Mouse (Mus musculus) mouse embryonic stem cell (cell line): Measurements from ENCODE around the gene Pth.

Source experiments
- in situ Hi-C, 2 experiments: fragments of 300-500 bp; cut with MboI; formaldehyde crosslinking; loops; 1 replicate in 1 of 2; 3 replicates in 1 of 2; pipeline ENCODE4 v1.14.3; 2019 to 2020; ENCODE audit warnings: low sequenced_read_pairs in 2 of 2, low pct_unique_long_range_greater_than_20kb in 1 of 2, mixed read lengths in 1 of 2; ENCODE audit not compliant: unreplicated experiment in 1 of 2

The Pth gene

DNA sequence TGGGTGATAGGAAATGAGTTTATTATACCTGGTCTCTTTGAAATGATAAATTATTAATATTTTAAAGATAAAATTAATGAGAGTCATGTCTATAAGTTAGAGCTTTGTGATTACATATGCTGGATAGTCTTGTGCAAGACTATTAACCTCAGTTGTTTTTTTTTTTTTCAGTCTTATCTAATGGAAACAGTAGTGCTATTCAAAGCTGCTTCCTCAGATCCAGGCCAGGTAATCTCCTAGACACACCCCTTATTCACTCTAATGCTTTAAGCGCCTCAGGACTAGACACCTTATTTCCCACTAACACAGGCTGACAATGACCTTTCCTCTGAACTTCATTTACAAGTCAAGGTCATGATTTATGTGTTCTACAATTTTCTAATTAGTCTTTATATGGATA, 39.3 kb downstream of the Pth start:
- in situ Hi-C loops = no loop called here

DNA sequence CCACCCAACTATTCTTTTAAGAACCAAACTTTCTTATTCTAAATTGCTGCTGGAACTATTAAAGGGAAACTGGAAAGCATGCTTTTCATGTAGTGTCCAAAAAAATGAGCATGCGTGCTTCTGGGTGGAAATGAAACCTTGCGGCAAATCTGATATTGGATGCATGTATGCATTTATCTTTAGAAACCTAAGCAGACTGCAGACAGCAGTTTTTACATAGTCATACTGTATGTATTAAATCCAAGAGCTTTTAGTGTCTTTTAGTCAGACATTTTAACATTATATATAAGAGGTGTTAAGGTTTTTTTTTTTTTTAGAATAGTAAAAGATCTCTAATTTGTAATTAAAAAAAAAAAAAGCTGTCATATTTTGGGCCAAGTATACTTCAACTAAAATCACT, 40.7 kb downstream of the Pth start:
- in situ Hi-C loops = no loop called here

DNA sequence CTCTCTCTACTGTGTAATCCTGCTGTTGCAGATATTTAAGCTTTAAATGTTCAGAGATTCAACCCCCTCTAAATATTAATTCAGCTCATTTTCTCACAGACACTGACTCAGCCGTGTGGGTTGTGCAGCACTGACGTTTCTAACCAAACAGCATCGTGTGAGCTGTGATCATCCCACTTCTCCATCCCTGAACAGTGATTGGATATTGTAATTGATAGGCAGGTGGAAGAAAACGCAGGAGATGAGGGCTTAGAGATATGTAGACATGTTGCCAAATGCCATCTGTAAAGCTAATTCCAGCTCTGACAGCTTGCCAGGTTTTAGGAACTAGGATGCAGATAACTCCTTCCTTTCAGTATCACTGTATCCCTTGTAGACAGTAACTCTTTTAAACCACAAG, 41.1 kb downstream of the Pth start:
- in situ Hi-C loops = no loop called here
